Mouse (Mus musculus) thymus, postnatal 14 days (tissue): Measurements from ENCODE around the gene Madcam1.

ENCODE experiments used
- DNase-seq: peaks from one replicate; pipeline ENCODE4 v3.0.0; 2021

The Madcam1 gene

GRCm38 (mm10) chr10:79712499-79713126 is 48.3 kb downstream of the Madcam1 start:
- peak; percentile 78 for DNase-seq

GRCm38 (mm10) chr10:79713163-79713562 is 48.8 kb downstream of the Madcam1 start:
- no peak for DNase-seq

GRCm38 (mm10) chr10:79714996-79715395 is 50.6 kb downstream of the Madcam1 start:
- DNase-seq: no peak

- no peak for DNase-seq
Observed at GRCm38 (mm10) chr10:79716254-79716987, 52.1 kb downstream of the Madcam1 start, which contains the start of gene Hcn2. TSS of gene Hcn2 (plus strand) at chr10:79716634.

GRCm38 (mm10) chr10:79716988-79717355 is 52.6 kb downstream of the Madcam1 start:
- DNase-seq: no peak

GRCm38 (mm10) chr10:79717640-79718357 is 53.4 kb downstream of the Madcam1 start:
- DNase-seq: peak; percentile 67
